Mouse (Mus musculus): ENCODE measurements around the gene Gm13691. TPM values are rescaled to one million over a fixed set of nuclear protein-coding genes. Genes with fewer than 3 reads are reported as not detected.
"Not testable (repeated sequence)": the region's sequence is repeated elsewhere in the genome, so short reads cannot be mapped to it uniquely, and the experiment has no call there.

Gm13691 gene
- polyA plus RNA-seq (2021), result 1.3 TPM

- DNase-seq (ENCODE audit: low read depth, low spot score); POLR2A ChIA-PET; ATAC-seq; CTCF ChIA-PET; H3K27me3 ChIP-seq; in situ Hi-C loops (cut with MboI; ENCODE audit: low pct_unique_long_range_greater_than_20kb): not testable (repeated sequence)
Measured at GRCm38 (mm10) chr2:83990253-83990652, at the start of gene Gm13691. Gene Gm13691 (plus strand): TSS chr2:83990553.

GRCm38 (mm10) chr2:83940931-83941361 lies 49.4 kb upstream of the Gm13691 start, which contains the start of gene Zswim2:
Gene Zswim2 (minus strand): TSS chr2:83941228.
- CTCF ChIA-PET, result no interaction called here
- no peak for DNase-seq (ENCODE audit: low read depth, low spot score)
- no peak for ATAC-seq
- POLR2A ChIA-PET, result no interaction called here
- in situ Hi-C loops (cut with MboI; ENCODE audit: low pct_unique_long_range_greater_than_20kb), result no loop called here
- TF ChIP-seq CTCF (IDR thresholded peaks at IDR 0.05), result no peak
- peaks cover 71% of the 10 kb centered on the region for H3K27me3 ChIP-seq

GRCm38 (mm10) chr2:83941378-83941777 lies 49.0 kb upstream of the Gm13691 start:
- DNase-seq (ENCODE audit: low read depth, low spot score) (no peak), ATAC-seq (no peak)
- ChIA-PET POLR2A (no interaction called here), CTCF (no interaction called here)
- in situ Hi-C loops (cut with MboI; ENCODE audit: low pct_unique_long_range_greater_than_20kb), result no loop called here
- peaks cover 71% of the 10 kb centered on the region for H3K27me3 ChIP-seq
- peak; percentile 7 for TF ChIP-seq CTCF (IDR thresholded peaks at IDR 0.05)

GRCm38 (mm10) chr2:83941792-83942191 lies 48.6 kb upstream of the Gm13691 start:
- peaks cover 71% of the 10 kb centered on the region for H3K27me3 ChIP-seq
- CTCF ChIA-PET, result no interaction called here
- in situ Hi-C loops (cut with MboI; ENCODE audit: low pct_unique_long_range_greater_than_20kb), result no loop called here
- TF ChIP-seq CTCF (IDR thresholded peaks at IDR 0.05), result no peak
- DNase-seq (ENCODE audit: low read depth, low spot score) (no peak), ATAC-seq (no peak)
- POLR2A ChIA-PET, result no interaction called here

GRCm38 (mm10) chr2:83955393-83955792 lies 35.0 kb upstream of the Gm13691 start, which contains the start of gene Gm13698:
Gene Gm13698 (plus strand): TSS chr2:83955693.
- ATAC-seq; CTCF ChIA-PET; in situ Hi-C loops (cut with MboI; ENCODE audit: low pct_unique_long_range_greater_than_20kb); POLR2A ChIA-PET; H3K27me3 ChIP-seq; DNase-seq (ENCODE audit: low read depth, low spot score): not testable (repeated sequence)

- ATAC-seq; DNase-seq (ENCODE audit: low read depth, low spot score); POLR2A ChIA-PET; H3K27me3 ChIP-seq; in situ Hi-C loops (cut with MboI; ENCODE audit: low pct_unique_long_range_greater_than_20kb); CTCF ChIA-PET: not testable (repeated sequence)
Measured at GRCm38 (mm10) chr2:83961203-83961602, 29.1 kb upstream of the Gm13691 start, which contains the start of gene Gm13693. Gene Gm13693 (plus strand): TSS chr2:83961503.

- DNase-seq (ENCODE audit: low read depth, low spot score); in situ Hi-C loops (cut with MboI; ENCODE audit: low pct_unique_long_range_greater_than_20kb); POLR2A ChIA-PET; CTCF ChIA-PET; H3K27me3 ChIP-seq; ATAC-seq: not testable (repeated sequence)
Measured at GRCm38 (mm10) chr2:83967013-83967412, 23.3 kb upstream of the Gm13691 start, which contains the start of gene Gm13695. Gene Gm13695 (plus strand): TSS chr2:83967313.

GRCm38 (mm10) chr2:83972823-83973222 lies 17.5 kb upstream of the Gm13691 start, which contains the start of gene Gm13696:
Gene Gm13696 (plus strand): TSS chr2:83973123.
- ATAC-seq; DNase-seq (ENCODE audit: low read depth, low spot score); CTCF ChIA-PET; H3K27me3 ChIP-seq; POLR2A ChIA-PET; in situ Hi-C loops (cut with MboI; ENCODE audit: low pct_unique_long_range_greater_than_20kb): not testable (repeated sequence)

GRCm38 (mm10) chr2:83978633-83979032 lies 11.7 kb upstream of the Gm13691 start, which contains the start of gene Gm13694:
Gene Gm13694 (plus strand): TSS chr2:83978933.
- in situ Hi-C loops (cut with MboI; ENCODE audit: low pct_unique_long_range_greater_than_20kb); ATAC-seq; POLR2A ChIA-PET: not testable (repeated sequence)

GRCm38 (mm10) chr2:83984443-83984842 lies 5.9 kb upstream of the Gm13691 start, which contains the start of gene Gm13697:
Gene Gm13697 (plus strand): TSS chr2:83984743.
- DNase-seq (ENCODE audit: low read depth, low spot score); ATAC-seq; in situ Hi-C loops (cut with MboI; ENCODE audit: low pct_unique_long_range_greater_than_20kb); POLR2A ChIA-PET; H3K27me3 ChIP-seq; CTCF ChIA-PET: not testable (repeated sequence)

More at GRCm38 (mm10) chr2:83978633-83979032, 11.7 kb upstream of the Gm13691 start, which contains the start of gene Gm13694:
- H3K27me3 ChIP-seq; DNase-seq (ENCODE audit: low read depth, low spot score); CTCF ChIA-PET: not testable (repeated sequence)

- DNase-seq (ENCODE audit: low read depth, low spot score); ATAC-seq; in situ Hi-C loops (cut with MboI; ENCODE audit: low pct_unique_long_range_greater_than_20kb); CTCF ChIA-PET; POLR2A ChIA-PET: not testable (repeated sequence)
- peak; percentile 33 for TF ChIP-seq CTCF (IDR thresholded peaks at IDR 0.05)
- H3K27me3 ChIP-seq, result peaks cover 22% of the 10 kb centered on the region
Measured at GRCm38 (mm10) chr2:83993639-83994255, 3.4 kb downstream of the Gm13691 start.

GRCm38 (mm10) chr2:83994526-83994925 lies 4.2 kb downstream of the Gm13691 start:
- in situ Hi-C loops (cut with MboI; ENCODE audit: low pct_unique_long_range_greater_than_20kb); DNase-seq (ENCODE audit: low read depth, low spot score); CTCF ChIA-PET; POLR2A ChIA-PET; ATAC-seq: not testable (repeated sequence)
- H3K27me3 ChIP-seq, result peaks cover 23% of the 10 kb centered on the region

Measured in Patski (cell line).